Mouse (Mus musculus) intestine, embryonic 14.5 days (tissue): ENCODE measurements around the gene Npvf. TPM values are rescaled to one million over a fixed set of nuclear protein-coding genes. Genes with fewer than 3 reads are reported as not detected.

Source experiments
- polyA plus RNA-seq: library from polyadenylated mRNA; unstranded; fragments of >200 nt; fragmentation: Nextera tagmentation; extraction: Ambion mirVana; gene quantifications from 2 replicates; pipeline ENCODE4 v1.2.1, GENCODE M21; 2014

Gene Npvf
- polyA plus RNA-seq, 1 experiment from 2014 or later: not detected

Other genes starting within 250 kb of the Npvf start
- gene Osbpl3, start 198.2 kb downstream of the Npvf start, polyA plus RNA-seq: 10.1 and 10.4 TPM in 2 replicates
- gene Cycs, start 87.9 kb downstream of the Npvf start, polyA plus RNA-seq: 66.5 and 78.7 TPM in 2 replicates
- 0.69 and 1.3 TPM in 2 replicates for gene 4921507P07Rik, start 57.8 kb downstream of the Npvf start, polyA plus RNA-seq